Mouse (Mus musculus): ENCODE results near the gene 4833427G06Rik. TPM values are rescaled to one million over a fixed set of nuclear protein-coding genes. Genes with fewer than 3 reads are reported as not detected.

Gene 4833427G06Rik
- total RNA-seq, 2 experiments from 2014 or later, result not detected

DNA sequence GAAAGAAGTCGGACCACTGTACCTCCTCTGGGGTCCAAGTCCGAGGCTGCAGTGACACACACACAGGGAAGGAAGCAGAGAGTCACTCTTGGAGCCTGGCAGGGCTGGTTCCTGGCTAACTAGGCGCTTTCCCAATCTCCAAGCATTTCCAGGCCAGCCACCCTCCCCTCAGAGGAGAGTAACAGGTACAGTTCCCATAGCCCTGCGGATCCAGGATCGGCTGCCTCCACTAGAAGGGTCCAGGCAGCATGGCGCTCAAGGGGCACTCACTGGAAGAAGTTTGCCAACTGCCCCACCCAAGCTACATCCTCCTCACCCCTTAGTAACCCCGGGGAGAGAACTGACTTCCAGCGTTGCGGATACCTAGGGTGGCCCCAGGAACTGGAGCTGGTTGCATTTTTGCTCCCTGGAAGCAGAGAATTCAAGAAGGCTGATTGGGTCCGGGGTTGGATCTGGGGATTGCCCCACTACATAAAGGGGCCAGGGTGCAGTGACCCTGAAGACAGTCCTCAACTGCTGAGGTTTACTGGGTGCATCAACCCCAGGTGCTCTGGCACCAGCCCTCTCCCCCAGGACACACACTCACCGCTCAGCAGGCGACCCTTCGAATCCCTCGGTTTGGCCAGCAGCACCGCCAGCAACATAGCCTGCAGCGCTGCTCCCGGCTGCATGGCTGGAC is 25.4 kb downstream of the 4833427G06Rik start:
- DNase-seq, result peak; percentile 23 to 41
- intact Hi-C loops (cut with DNase I), result loop anchor here (2.0 to 5.0 kb wide), 3 partner anchors 26 to 459 kb away; partner anchors contain the start of genes 4833427G06Rik, Nkapd1 and Pih1d2

DNA sequence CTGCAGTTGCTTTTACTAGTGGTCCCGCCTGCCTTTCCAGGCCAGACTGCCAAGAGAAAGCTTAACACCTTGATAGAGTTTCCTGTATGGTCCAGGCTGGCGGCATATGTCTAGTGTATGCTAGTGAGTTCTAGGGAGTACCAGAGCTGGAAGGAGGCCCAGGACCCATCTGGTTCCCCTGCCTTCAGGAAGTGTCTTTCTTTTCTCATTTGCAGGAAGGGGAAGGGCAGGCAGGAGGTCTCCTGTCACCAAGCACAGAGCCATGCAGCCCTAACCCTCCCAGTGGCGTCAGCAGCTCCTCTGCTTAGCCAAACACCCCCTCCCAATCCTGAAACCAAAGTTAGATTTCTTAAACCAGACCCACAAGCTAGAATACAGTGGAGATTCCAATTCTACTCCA is 26.1 kb downstream of the 4833427G06Rik start:
- peak; percentile 25 to 30 for DNase-seq
- intact Hi-C loops (cut with DNase I), result loop anchor here (2.0 to 5.0 kb wide), 3 partner anchors 27 to 458 kb away; partner anchors contain the start of genes 4833427G06Rik, Nkapd1 and Pih1d2

DNA sequence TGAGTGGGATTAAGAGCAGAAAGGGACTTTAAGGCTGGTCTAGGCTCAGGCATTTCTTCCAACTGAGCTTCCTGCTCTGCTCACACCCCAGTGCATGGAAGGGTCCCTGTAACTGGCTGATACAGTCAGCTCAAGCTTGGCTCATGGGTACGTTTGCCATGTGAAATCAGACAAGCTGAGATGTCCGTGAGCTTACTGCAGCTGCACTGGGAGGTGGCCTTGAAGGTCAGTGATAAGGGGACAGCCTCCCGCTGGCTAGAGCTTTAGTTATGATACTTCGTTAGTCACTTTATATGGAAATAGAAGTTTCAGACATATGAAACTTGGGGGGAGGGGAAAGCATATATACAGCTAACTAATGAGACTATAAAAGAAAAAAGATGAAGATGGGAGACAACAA is 31.1 kb downstream of the 4833427G06Rik start:
- DNase-seq, result no peak
- intact Hi-C loops (cut with DNase I), result no loop called here

DNA sequence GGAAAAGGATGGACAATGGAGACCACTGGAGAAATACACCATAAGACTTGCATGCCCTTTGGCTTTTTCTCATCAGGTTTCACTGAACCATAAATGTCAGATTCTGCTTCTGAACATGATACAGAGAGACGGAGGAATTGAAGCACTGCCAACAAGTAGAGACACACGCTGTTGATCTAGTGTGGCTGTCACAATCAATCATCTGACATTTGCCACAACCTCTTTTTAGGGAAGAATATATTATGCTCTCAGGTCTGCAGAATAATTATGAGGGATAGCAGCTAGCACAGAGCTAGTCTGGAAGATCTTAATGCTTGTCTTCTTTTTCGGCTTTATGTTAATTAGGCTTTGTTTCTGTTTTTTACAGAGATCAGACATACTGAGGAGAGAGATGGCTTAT is 33.7 kb downstream of the 4833427G06Rik start:
- intact Hi-C loops (cut with DNase I), result no loop called here
- no peak for DNase-seq

DNA sequence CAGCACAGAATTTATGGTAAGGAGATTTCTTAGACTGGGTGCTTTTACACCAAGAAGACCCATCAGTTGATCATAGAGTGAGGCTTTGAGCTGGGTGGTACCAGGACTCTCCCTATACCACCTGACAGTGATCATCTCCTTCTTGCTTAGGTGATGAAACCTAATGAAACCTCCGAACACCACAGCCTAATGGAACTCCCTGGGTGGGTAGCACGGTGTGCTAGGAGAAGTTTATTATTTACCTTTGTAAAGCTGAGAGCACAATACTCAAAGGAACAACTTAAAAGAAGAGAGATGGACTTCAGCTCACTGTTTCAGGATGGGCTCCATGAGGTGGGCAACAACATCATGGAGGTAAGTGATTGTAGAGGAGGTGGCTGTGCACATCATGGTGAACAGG is 41.3 kb downstream of the 4833427G06Rik start, which contains the start of gene Btg4:
Gene Btg4, plus strand, starts transcription at position 301 of the 400 bp plus-strand sequence.
- no peak for DNase-seq
- intact Hi-C loops (cut with DNase I), result no loop called here

DNA sequence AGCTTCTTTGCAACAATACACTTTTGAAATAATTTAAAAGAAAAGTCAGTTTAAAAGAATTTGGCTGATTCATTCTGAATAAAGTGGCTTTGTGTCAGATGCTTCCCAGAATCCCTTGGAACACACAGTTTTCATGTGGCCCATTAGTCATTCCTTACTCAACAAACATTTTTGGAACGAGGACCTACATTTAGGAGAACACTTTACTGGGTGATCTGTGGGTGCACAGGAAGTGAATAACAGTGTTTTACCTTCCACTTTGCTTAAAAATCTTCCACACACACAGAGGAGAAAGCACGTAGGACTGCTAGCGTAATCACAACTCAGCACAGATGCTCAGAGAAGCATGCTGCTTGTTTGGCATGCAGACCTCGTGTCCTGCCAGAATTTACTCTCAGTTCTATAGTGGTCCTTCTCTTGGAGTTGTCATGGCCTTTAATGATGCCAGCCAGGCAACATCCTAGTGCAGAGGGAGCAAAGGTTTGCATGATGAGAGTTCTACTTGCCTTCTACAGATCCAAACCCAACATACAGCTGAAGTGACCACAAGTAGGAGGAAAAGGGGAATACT is 42.8 kb downstream of the 4833427G06Rik start:
- no peak for DNase-seq
- intact Hi-C loops (cut with DNase I), result no loop called here

DNA sequence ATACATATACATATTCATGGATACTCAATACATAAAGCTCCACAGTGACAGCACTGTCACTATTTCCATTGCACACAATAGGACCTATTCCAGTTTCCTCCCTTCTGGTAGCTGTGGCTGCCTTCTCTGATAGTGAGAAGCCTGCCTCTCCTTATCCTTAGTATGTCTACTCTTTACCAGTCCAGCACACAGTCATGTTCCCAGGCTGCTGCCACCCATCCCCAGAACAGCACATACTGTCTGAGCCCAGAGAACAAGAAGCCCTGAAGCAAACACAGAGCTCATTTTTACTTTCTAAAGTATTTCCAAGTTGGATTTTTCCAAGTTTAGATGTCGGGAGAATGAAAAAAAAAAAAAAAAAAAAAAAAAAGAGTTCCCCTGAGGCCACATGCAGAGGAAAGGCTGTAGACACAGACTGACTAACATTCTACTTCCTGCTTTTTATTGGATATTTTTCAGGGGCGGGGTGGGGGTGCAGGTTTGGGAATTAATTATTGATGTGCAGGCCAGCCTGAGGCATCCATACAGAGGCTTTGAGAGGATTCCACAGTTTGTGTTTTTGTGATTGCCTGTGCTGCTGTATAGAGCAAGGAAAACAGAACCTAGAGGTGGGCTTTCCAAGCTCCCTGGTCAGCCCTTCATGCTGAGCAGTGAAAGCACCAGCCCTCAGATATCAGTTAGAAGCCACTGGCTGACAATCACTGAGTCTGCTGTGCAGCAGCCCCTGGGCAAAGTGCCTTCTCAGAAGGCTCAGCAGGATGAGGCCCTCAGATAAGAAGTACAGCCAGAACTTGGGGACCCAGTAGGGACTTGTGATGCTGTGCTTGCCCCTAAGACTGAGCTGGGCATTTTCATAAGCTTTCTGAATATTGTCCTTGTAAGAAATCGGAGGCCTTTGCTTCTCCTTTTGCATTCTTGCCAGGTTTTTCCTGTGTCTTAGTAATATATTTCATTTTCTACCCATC is 45.2 kb downstream of the 4833427G06Rik start:
- DNase-seq, result peak; percentile 11 to 39
- intact Hi-C loops (cut with DNase I), result no loop called here

DNA sequence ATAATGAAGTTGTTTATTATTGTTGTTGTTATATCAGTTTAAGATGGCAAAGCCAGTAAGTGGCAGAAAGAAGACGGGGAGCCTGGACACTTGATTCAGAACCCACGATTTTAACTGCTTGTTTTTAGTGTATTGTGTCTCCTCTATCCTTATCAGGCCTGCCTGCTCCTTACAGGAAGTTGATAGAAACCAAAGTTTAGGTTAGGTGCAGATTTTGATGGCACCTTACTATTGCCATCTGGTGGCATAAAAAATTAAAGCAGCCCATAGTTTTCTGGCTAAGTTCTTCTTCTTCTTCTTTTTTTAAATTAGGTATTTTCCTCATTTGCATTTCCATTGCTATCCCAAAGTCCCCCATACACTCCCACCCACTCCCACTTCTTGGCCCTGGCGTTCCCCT is 49.7 kb downstream of the 4833427G06Rik start:
- no peak for DNase-seq

DNA sequence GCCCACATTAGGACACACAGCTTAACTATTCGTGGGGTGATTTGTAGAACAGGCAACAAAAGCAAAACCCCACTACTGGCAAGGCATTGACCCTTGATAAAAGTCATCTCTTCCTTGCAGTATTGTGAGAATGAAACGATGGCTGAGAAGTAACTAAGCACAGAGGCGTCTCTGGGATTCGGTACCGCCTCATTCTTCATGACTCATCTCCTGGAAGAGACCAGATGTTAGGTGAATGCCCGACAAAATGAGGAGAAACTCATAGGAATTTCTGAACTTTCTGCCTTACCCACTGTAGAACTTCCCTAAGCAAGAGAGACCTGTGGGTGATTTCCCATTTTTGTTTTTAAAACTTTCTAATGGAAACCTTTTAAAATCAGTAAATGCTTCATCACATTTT is 59.7 kb downstream of the 4833427G06Rik start:
- intact Hi-C loops (cut with DNase I), result no loop called here
- DNase-seq, result no peak

More for the DNA sequence above, 49.7 kb downstream of the 4833427G06Rik start:
- intact Hi-C loops (cut with DNase I), result loop anchor here (1.0 to 2.0 kb wide), 2 partner anchors 203 to 251 kb away; no protein-coding TSS in a partner anchor

DNA sequence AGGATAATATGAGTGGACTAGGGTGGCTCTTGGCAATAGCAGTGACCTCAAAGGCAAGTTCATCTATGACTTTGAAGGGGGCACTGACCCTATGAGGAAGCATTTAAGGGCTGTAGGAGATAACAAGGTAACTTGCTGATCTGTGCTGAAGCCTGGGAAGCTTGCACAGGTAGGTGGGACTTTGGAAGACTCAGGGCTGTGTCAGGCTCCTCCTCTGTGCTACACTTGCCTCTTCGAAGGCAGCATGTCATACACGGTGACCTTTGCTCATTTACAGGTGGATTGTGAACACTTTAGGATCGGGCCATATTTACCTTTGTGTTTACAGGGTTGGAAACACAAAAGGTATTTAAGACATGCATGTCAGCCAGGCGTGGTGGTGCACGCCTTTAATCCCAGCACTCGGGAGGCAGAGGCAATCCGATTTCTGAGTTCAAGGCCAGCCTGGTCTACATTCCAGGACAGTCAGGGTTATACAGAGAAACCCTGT is 60.3 kb downstream of the 4833427G06Rik start:
- no peak for DNase-seq
- intact Hi-C loops (cut with DNase I), result no loop called here

DNA sequence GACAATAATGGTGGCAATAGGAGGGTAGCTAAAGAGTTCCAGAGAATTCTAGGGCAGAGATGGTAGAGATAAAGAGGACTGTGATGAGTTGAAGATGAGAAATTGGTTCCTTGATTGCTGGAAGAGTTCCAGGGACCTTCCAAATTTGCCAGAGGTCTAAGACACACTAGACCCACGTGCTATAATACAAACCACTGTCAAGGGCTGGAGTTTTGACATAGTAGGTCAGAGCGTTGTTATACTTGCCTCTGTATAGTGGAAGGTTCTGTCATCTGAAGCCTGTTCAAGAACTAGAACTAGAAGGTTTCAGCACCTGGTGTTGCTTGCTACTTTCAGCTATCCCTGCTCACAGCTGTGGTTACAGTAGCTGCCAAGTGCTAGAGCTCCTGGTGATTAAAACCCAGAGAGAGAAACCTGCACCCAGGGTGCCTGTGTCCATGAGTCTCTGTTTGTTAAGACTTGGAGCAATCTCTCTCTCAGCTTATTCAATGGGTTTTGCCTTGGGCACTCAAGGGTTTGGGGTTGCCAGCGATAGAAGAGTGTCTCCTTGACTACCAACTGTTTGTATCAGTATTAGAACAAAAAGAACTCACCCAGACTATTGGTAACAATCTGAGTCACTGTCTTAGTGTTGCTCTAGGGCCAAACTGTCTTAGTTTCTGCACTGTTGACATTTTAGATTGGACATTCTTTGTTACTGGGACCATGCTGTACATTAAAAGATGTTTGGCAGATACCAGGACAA is 68.9 kb downstream of the 4833427G06Rik start:
- intact Hi-C loops (cut with DNase I), result no loop called here
- DNase-seq, result no peak

DNA sequence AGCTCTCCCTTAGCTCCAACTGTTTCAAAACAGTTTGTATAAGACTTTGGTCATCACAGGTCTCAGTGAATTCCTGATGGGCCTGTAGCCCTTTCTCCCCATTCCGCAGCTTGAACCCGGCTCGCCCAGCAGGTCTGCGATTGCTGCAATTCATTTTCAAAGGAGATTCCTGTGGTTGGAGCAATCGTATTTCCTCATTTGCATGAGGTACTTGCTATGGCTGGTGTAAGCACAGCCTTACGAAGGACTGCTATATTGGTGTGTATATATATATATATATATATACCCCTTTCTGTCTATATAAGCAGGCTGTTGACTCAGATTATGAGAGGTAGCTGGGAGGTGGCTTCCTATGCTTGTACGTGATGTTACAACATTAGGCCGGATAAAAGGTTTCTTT is 69.6 kb downstream of the 4833427G06Rik start:
- intact Hi-C loops (cut with DNase I), result no loop called here
- DNase-seq, result no peak

DNA sequence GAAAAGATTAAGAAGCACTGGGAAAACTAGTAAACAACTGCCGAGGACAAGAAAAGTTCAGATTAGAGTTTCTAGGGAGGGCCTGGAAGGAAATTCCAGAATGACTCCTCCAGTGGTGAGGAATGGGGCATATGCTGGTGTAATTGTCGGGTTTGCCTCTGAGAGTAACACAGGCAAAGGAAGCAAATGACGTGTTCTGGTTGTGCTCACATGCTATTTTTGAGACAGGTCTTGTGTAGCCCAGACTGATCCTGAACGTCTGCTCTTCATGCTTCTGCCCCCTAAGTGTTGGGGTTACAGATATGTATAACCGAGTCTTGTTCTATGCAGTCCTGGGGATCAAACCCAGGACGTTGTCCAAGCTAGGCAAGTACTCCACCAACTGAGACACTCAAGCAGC is 70.3 kb downstream of the 4833427G06Rik start:
- intact Hi-C loops (cut with DNase I), result no loop called here
- DNase-seq, result no peak

Small RNAs within 50 kb of the gene (microRNA-seq; reads per million reads assigned to microRNA genes)
- gene Mir34b (ENCODE audit: borderline number of aligned reads in 2 of 2) (0.72 to 3.4 reads per million in 2 experiments), gene Mir34c (ENCODE audit: borderline number of aligned reads in 2 of 2) (49.1 to 60.0 reads per million in 2 experiments)

Other genes starting within 250 kb of the 4833427G06Rik start
- gene Sik2, start 93.0 kb downstream of the 4833427G06Rik start, total RNA-seq (2021), result 10 to 100 TPM; 25.7 to 27.1 TPM
- not detected for gene Btg4, start 41.2 kb downstream of the 4833427G06Rik start, total RNA-seq (2021)
- 1 to 10 TPM; 6.5 to 6.9 TPM for gene Layn, start 25.0 kb downstream of the 4833427G06Rik start, total RNA-seq (2021)
- not detected for gene Gm32742, start 63.4 kb upstream of the 4833427G06Rik start, total RNA-seq (2021)
- gene Pou2af1, start 111.6 kb upstream of the 4833427G06Rik start, total RNA-seq (2021), result under 1 TPM; 0.35 to 0.50 TPM
- gene Colca2, start 176.5 kb upstream of the 4833427G06Rik start, total RNA-seq (2021), result 1 to 10 TPM in 1 of 2 experiments, under 1 TPM in 1; 0.89 to 1.6 TPM
- gene 1810046K07Rik, start 226.8 kb upstream of the 4833427G06Rik start, total RNA-seq (2021), result not detected

Measured in heart, postnatal 36 days (tissue).